Mouse (Mus musculus) limb, embryonic 15.5 days (tissue): ENCODE data around the gene Cbfa2t3. TPM values are rescaled to one million over a fixed set of nuclear protein-coding genes. Genes with fewer than 3 reads are reported as not detected.

Source experiments
- ATAC-seq: fragments of 200-750 bp; cut with Nextera tagmentation; 2 replicates; pipeline ENCODE4 v1.8.0; 2017; ENCODE audit warnings: low read depth, moderate TSS enrichment; ENCODE audit not compliant: insufficient number of reproducible peaks, low FRiP score, low TSS enrichment
- H3K27ac ChIP-seq: fragments of 300-500 bp; sonication (generic); 2 replicates; pipeline ENCODE4 v1.5.1; 2015; ENCODE audit warnings: moderate library complexity, mild to moderate bottlenecking, inconsistent platforms
- H3K27me3 ChIP-seq: fragments of 300-500 bp; sonication (generic); 2 replicates; pipeline ENCODE4 v1.6.1; 2015; ENCODE audit warnings: inconsistent platforms
- H3K36me3 ChIP-seq: fragments of 300-500 bp; sonication (generic); 2 replicates; pipeline ENCODE4 v1.6.1; 2015; ENCODE audit warnings: inconsistent platforms
- H3K4me1 ChIP-seq: fragments of 300-500 bp; sonication (generic); 2 replicates; pipeline ENCODE4 v1.6.1; 2015; ENCODE audit warnings: inconsistent platforms
- H3K4me2 ChIP-seq: fragments of 300-500 bp; sonication (generic); 2 replicates; pipeline ENCODE4 v1.6.1; 2015; ENCODE audit warnings: mild to moderate bottlenecking, inconsistent platforms
- H3K4me3 ChIP-seq: fragments of 300-500 bp; sonication (generic); 2 replicates; pipeline ENCODE4 v1.5.1; 2015; ENCODE audit warnings: mild to moderate bottlenecking, inconsistent platforms
- H3K9ac ChIP-seq: fragments of 300-500 bp; sonication (generic); 2 replicates; pipeline ENCODE4 v1.6.1; 2015; ENCODE audit warnings: inconsistent platforms
- H3K9me3 ChIP-seq: fragments of 300-500 bp; sonication (generic); 2 replicates; pipeline ENCODE4 v1.6.1; 2016; ENCODE audit warnings: inconsistent platforms
- WGBS: fragments of 180-500 bp; shearing (Covaris S2); methylation state at CpG from one replicate; pipeline ENCODE4 v1.1.7; 2015; 5-methylcytosine and 5-hydroxymethylcytosine counted together
- polyA plus RNA-seq: library from polyadenylated mRNA; unstranded; fragments of >200 nt; fragmentation: Nextera tagmentation; extraction: Ambion mirVana; gene quantifications from 2 replicates; pipeline ENCODE4 v1.2.1, GENCODE M21; 2015

Cbfa2t3 gene
- polyA plus RNA-seq, 1 experiment from 2014 or later, result 4.6 TPM

DNA sequence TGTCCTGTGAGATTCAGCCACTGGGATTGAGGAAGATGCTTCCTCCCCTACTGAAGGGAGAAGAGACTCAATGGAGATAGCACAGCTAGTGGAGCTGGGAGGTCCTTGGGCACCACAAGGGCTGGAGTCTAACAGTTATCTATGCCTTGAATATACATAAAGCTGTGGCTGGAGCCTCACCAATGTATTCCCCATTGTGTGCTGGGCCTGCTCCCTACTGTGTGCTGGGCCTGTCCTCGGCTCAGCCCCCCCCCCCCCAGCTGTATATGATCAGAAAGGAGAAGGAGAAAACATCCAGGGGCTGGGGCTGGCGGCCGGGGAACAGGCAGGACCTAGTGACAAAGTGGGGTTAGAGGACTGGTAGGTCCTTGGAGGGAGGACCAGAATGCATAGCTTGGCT is 36.2 kb upstream of the Cbfa2t3 start:
- Histone ChIP-seq H3K4me1 (peaks cover 9% of the 10 kb centered on the region; the same call in 1 of the 2 replicates), H3K9ac (no peak overlapping the region), H3K4me3 (no peak overlapping the region), H3K4me2 (no peak overlapping the region), H3K9me3 (no peaks in the 10 kb centered on the region), H3K27ac (no peak overlapping the region), H3K36me3 (no peaks in the 10 kb centered on the region), H3K27me3 (peaks cover 5% of the 10 kb centered on the region; the same call in 1 of the 2 replicates)
- WGBS, result 74% methylated on average over 3 of the region's 3 CpGs
- no peak for ATAC-seq

DNA sequence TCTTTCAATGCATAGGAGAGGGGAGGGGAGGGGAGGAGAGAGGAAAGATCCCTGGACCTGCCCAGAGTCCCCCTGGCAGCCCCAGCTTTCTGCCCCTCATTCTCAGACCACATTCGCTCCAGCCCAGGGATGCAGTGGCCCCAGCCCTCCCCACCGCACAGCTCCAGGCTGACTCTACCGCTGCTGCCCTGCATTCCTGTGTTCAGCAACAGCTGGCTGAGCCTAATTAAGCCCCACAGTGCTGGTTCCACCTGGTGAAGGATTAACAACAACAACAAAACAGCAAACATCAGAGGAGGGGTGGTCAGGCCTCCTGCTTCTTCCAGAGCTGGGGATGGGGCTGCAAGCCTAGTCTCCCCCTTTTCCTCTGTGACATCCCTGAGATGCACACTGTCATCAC is 29.7 kb upstream of the Cbfa2t3 start:
- no peak overlapping the region for H3K27ac ChIP-seq
- 9% methylated on average over 3 of the region's 3 CpGs for WGBS
- ATAC-seq, result no peak

DNA sequence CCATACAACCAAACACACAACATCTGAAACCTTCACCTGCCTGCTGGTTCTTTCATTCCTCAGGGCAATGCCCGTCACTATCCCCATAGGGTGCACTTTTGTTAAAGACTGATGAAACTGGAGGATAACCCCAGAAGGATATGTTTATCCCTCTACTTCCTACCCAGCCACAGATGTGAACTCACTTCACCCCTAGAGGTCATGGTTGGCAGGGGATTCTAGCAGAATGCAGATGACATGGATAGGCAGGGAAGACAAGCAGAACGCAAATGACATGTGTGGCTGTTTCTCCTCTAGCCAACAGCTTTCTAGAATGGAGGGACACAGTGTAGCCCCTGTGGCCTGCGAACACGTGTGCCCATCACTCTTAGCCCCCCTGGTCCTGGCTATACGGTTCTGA is 28.5 kb upstream of the Cbfa2t3 start:
- Histone ChIP-seq H3K4me1 (0 out of 2 replicates have a peak, but pooled peaks cover 4% of the 10 kb centered on the region), H3K9me3 (no peaks in the 10 kb centered on the region), H3K36me3 (no peaks in the 10 kb centered on the region), H3K27me3 (no peaks in the 10 kb centered on the region; the same call in 1 of the 2 replicates), H3K4me2 (no peak overlapping the region), H3K27ac (no peak overlapping the region), H3K4me3 (no peak overlapping the region), H3K9ac (no peak overlapping the region)
- 66% methylated on average over 5 of the region's 5 CpGs for WGBS
- no peak for ATAC-seq

More for the DNA sequence above, 29.7 kb upstream of the Cbfa2t3 start:
- Histone ChIP-seq H3K9me3 (no peaks in the 10 kb centered on the region), H3K4me1 (0 out of 2 replicates have a peak, but pooled peaks cover 4% of the 10 kb centered on the region), H3K27me3 (no peaks in the 10 kb centered on the region), H3K4me3 (no peak overlapping the region), H3K36me3 (no peaks in the 10 kb centered on the region), H3K4me2 (no peak overlapping the region), H3K9ac (no peak overlapping the region)

DNA sequence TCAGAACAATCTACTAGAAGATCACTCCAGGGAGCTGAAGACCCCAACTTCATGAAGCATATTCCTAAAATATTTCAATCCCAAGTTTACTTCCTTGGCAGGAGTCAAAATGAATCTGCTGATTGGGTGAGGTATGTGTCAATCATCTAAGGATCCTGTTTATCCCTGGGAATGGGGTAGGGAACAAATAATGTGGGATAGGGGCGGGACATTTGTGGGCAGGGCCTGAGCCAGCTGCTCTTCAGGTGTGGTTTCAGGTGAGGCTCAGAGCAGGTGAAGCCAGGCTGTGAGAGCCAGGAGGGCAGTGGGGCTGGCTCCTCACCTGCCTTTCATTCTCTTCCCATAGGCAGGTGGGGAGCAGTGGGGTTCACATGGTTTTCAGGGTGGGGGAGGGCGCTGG is 27.9 kb upstream of the Cbfa2t3 start:
- 0 out of 2 replicates have a peak, but pooled peaks cover 4% of the 10 kb centered on the region for H3K4me1 ChIP-seq
- WGBS, result 47% methylated on average over 2 of the region's 2 CpGs
- ATAC-seq, result no peak

DNA sequence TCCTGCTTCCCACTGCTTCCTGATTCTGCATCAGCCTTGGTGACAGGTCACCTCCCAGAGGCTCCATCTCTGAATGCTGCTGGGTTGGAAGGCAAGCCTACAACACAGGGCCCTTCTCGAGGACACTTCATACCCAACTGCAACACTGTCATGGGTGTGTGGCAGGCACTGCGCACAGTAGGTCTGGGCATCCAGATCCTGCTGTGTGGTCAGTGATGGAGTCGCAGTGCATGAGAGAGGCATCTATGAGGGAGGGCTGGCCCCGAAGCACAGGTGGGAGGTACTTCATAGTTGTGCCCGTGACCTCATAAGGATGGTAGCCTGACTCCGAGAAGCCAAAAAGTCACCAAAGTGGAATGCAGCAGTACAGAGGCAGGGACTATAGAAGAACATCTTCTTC is 26.3 kb upstream of the Cbfa2t3 start:
- no peak for ATAC-seq
- WGBS, result 88% methylated on average over 6 of the region's 6 CpGs
- Histone ChIP-seq H3K27me3 (peaks cover 17% of the 10 kb centered on the region), H3K9ac (no peak overlapping the region), H3K27ac (no peak overlapping the region), H3K4me1 (peaks cover 13% of the 10 kb centered on the region; the same call in 1 of the 2 replicates), H3K4me2 (no peak overlapping the region), H3K36me3 (no peaks in the 10 kb centered on the region), H3K9me3 (no peaks in the 10 kb centered on the region), H3K4me3 (no peak overlapping the region)

More for the DNA sequence above, 27.9 kb upstream of the Cbfa2t3 start:
- H3K9ac ChIP-seq, result no peak overlapping the region
- peaks cover 2% of the 10 kb centered on the region for H3K27me3 ChIP-seq
- H3K4me2 ChIP-seq, result no peak overlapping the region
- H3K36me3 ChIP-seq, result no peaks in the 10 kb centered on the region
- H3K4me3 ChIP-seq, result no peak overlapping the region
- H3K9me3 ChIP-seq, result no peaks in the 10 kb centered on the region
- H3K27ac ChIP-seq, result no peak overlapping the region

DNA sequence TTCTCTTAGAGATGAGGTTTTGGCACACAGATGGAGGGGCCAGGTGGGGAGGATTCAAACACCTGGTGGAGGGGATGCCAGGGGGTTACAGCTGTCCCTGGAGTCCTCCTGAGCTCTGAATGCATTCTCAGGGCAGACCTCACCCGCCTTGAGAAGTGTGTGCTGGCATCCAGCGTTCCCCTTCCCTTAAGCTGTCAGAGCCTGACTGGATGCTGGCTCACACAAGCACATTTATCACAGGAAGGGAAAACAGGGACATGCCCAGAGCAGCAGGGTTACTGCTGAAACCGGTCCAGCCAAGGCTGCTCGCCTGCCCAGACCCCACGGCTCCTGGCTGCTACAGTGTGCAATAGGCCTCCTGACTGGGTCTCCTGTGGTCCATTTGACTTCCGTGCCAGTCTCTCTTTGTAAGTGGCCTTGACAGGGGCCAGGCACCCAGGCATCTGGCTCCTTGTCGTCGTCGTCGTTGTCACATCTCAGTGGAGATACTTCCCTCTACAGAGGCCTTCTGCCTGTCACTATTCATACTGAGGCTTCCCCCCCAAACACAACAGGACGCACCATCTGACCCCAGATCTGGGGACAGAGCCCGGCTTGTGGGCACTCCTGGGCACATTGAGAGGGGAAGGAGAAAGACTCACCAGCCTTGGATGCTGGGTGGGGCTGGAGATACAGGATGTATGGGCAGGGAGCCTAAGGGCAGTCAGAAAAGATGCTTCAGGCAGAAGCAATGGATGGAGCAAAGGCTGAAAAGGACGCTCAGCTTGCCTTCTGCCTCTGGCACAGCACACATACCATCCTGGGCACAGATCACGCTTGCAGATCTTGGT is 22.1 kb upstream of the Cbfa2t3 start:
- WGBS, result 57% methylated on average over 14 of the region's 14 CpGs
- Histone ChIP-seq H3K4me1 (peaks cover 18% of the 10 kb centered on the region), H3K9ac (no peak overlapping the region), H3K36me3 (no peaks in the 10 kb centered on the region), H3K9me3 (no peaks in the 10 kb centered on the region), H3K27ac (no peak overlapping the region), H3K27me3 (peaks cover 28% of the 10 kb centered on the region), H3K4me3 (no peak overlapping the region; the same call in 1 of the 2 replicates), H3K4me2 (no peak overlapping the region)
- no peak for ATAC-seq

DNA sequence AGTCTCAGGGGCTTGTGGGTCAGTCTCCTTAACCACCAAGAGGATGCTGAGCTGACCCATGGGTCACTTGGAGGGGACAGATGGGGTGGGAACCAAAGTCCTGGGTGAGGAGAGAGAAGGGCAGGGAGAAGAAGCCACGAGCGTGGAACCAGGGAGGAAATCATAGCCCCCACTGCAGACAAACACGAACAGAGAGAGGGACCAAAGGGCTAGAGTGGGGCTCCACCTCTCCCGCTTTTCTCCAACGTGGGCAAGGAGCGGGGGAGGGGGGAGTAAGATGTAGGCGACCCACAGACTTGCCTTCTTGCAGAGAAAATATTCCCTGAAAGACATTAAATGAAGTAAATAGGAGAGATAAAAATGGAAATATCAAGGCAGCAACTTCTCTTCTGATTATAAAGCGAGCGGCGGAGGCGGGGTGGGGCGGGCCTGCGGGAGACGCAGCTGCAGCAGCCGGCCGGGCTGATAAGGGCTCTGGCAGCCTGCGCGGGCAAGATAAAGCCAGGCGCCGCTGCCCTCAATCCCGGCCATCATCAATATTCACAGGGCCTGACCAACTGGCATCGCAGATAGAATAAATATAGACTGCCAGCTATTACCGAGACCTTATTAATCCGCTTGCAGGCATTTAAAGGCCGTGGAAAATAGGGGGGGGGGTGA is 21.3 kb upstream of the Cbfa2t3 start:
- 12% methylated on average over 25 of the region's 25 CpGs for WGBS
- H3K4me1 ChIP-seq, result peaks cover 18% of the 10 kb centered on the region
- H3K4me3 ChIP-seq, result peak overlapping the region; percentile 2; the same call in 1 of the 2 replicates
- no peak overlapping the region for H3K9ac ChIP-seq
- ATAC-seq, result no peak
- H3K36me3 ChIP-seq, result no peaks in the 10 kb centered on the region
- H3K27ac ChIP-seq, result no peak overlapping the region
- no peaks in the 10 kb centered on the region for H3K9me3 ChIP-seq
- peaks cover 28% of the 10 kb centered on the region for H3K27me3 ChIP-seq
- H3K4me2 ChIP-seq, result 0 out of 2 replicates have a peak overlapping the region, but pooled peaks have one; percentile 15

DNA sequence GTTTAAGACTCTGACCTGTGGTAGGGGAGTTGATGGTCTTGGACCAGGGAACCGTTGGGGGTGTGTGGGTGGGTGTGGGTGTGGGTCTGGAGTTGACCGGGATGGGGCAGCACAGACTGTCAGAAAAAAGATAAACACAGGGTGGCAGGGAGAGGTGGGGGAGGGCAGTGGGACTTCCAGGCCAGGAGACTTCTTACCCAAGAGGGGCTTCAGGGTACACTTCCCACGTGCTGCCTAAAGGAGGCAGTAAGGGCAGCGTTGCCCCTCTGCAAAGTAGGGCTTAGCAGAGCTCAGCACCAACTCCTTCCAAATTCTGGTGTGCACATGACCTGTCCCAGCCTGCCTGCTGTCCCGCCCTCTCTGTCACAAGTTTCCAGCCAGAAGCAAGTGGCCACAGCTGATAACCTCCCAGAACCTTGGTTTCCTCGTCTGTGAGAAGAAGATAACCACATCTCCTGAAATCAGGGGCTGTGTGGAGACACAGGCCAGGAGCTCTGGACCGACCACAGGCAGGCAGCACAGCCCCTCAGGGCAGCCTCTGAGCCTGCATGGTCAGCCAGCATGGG is 20.7 kb upstream of the Cbfa2t3 start:
- no peak overlapping the region for H3K9ac ChIP-seq
- no peak overlapping the region for H3K4me3 ChIP-seq
- no peaks in the 10 kb centered on the region for H3K9me3 ChIP-seq
- WGBS, result 37% methylated on average over 7 of the region's 7 CpGs
- no peaks in the 10 kb centered on the region for H3K36me3 ChIP-seq
- H3K27me3 ChIP-seq, result peaks cover 28% of the 10 kb centered on the region
- ATAC-seq, result no peak
- no peak overlapping the region for H3K27ac ChIP-seq
- peaks cover 18% of the 10 kb centered on the region for H3K4me1 ChIP-seq
- no peak overlapping the region for H3K4me2 ChIP-seq

DNA sequence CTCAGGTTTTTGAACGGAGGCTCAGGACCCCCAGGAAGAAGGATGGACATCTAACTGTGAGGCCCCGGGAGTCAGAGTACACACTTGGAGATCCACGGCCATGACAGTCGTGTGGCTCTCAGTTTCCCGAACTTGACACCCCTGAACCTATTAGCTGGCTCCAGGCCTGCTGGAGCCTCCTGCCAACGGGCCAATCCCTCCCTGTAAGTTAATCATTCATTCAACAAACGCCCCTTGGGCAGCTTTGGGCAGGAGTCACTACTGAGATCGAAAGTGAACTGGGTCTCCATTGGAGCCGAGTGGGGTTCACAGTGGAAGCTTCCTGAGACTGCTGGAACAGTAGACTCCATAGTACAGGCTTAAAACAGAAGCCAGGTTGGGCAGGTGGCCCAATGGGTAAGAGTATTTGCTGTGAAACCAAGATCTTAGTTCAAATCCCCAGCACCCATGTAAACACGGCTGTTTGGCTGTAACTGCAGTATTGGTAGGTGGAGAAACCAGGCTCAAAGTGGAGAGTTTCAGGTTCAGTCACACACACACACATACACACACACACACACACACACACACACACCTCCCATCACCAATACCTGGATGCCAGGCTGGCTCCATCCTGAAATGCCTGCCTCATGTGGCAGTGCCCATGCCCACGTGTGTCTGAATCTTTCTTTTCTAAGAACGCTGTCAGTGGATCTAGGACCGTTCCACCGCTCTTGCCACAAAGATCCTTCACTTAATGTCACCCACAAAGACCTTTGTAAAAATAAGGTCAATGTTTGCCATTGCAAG is 20.0 kb upstream of the Cbfa2t3 start:
- WGBS, result 78% methylated on average over 14 of the region's 14 CpGs

DNA sequence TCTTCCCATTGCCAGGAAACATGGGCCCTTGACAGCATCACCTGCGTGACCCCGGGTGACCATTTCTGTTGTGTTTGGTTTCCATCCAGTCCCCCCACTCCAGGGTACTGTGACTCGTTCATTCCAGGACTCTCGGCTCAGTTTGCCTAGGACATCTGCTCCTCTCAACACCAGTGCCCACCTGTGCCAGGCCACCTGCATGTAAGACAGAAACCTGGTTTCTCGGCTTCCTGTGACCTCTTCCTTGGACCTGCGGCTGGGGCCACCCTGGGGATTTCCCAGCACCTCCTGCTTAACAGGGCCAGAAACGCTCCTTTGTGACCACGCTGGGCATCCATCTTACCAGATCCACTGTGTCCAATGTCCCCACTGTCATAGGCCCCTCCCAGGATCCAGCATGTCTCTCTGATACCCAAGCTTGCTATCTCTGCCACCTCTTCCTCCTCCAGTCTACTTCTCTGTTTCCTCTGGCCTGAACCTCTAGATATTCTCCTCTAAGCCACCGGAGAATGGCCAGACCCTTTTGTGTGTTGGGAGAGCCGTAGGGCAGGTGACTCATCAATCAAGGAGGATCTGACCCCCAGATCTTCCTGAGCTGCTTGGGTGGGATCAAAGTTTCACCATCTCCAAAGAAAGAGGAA is 19.1 kb upstream of the Cbfa2t3 start:
- Histone ChIP-seq H3K4me2 (no peak overlapping the region), H3K36me3 (no peaks in the 10 kb centered on the region), H3K9me3 (no peaks in the 10 kb centered on the region), H3K27me3 (peaks cover 28% of the 10 kb centered on the region), H3K9ac (no peak overlapping the region), H3K27ac (no peak overlapping the region), H3K4me1 (peaks cover 18% of the 10 kb centered on the region), H3K4me3 (no peak overlapping the region)
- 75% methylated on average over 10 of the region's 10 CpGs for WGBS
- no peak for ATAC-seq

More for the DNA sequence above, 20.0 kb upstream of the Cbfa2t3 start:
- peaks cover 18% of the 10 kb centered on the region for H3K4me1 ChIP-seq
- H3K9me3 ChIP-seq, result no peaks in the 10 kb centered on the region
- ATAC-seq, result no peak
- H3K4me2 ChIP-seq, result no peak overlapping the region
- H3K27ac ChIP-seq, result no peak overlapping the region
- no peaks in the 10 kb centered on the region for H3K36me3 ChIP-seq
- H3K27me3 ChIP-seq, result peaks cover 28% of the 10 kb centered on the region
- no peak overlapping the region for H3K4me3 ChIP-seq
- H3K9ac ChIP-seq, result no peak overlapping the region

DNA sequence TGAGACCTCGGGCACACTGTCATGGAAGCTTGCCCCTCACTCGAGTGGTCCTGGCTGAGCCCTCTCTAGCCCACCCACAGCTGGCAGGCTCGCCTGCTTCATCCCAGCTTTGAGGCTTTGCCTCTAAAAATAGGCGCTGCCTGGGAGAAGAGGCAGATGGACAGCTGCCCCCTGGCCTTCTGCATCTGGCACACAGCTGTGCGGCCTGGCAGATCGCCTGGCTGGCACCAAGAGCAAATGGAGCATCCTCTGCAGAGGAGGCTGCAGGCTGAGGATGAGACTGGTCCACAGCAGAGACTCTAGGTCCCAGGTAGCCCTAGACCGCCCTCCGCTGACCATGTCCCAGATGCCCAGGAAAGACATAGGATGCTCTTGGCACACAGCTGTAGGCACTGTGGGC is 17.7 kb upstream of the Cbfa2t3 start:
- Histone ChIP-seq H3K4me3 (no peak overlapping the region), H3K27me3 (peaks cover 24% of the 10 kb centered on the region), H3K4me2 (no peak overlapping the region), H3K27ac (no peak overlapping the region), H3K9me3 (no peaks in the 10 kb centered on the region), H3K4me1 (peaks cover 18% of the 10 kb centered on the region), H3K9ac (no peak overlapping the region), H3K36me3 (no peaks in the 10 kb centered on the region)
- 65% methylated on average over 8 of the region's 8 CpGs for WGBS
- 0 out of 2 replicates have a peak, but pooled peaks have one; percentile 31 for ATAC-seq
